Mouse (Mus musculus) megakaryocyte progenitor cell, adult 5-6 weeks (primary cell): Measurements from ENCODE around the gene 1700009N14Rik. TPM values are rescaled to one million over a fixed set of nuclear protein-coding genes. Genes with fewer than 3 reads are reported as not detected.

ENCODE experiments used
- ATAC-seq: replicated peaks from 2 replicates; pipeline ENCODE4 v1.8.0; 2016; ENCODE audit warnings: mild to moderate bottlenecking, moderate TSS enrichment, inconsistent platforms; ENCODE audit not compliant: poor library complexity
- total RNA-seq, 2 experiments: library from RNA; stranded (forward) in 1 of 2; stranded (reverse) in 1 of 2; fragments of 157-497, 149-512 nt in 1 of 2; fragments of 200-1000 nt in 1 of 2; gene quantifications; 2 replicates each; pipeline versions ENCODE4 v1.2.3 to v1.2.4; 2015 to 2017

Gene 1700009N14Rik
- not detected in 2 replicates for total RNA-seq (2015)
- total RNA-seq (2017): not detected in 2 replicates

- no peak for ATAC-seq
Observed at GRCm38 (mm10) chr4:39450069-39450468, at the start of gene 1700009N14Rik. Gene 1700009N14Rik, plus strand, starts transcription at chr4:39450295.

- no peak for ATAC-seq
Observed at GRCm38 (mm10) chr4:39437870-39438367, 12.2 kb upstream of the 1700009N14Rik start.

- ATAC-seq: no peak
Observed at GRCm38 (mm10) chr4:39474291-39474690, 24.2 kb downstream of the 1700009N14Rik start.

- ATAC-seq: no peak
Observed at GRCm38 (mm10) chr4:39486393-39486792, 36.3 kb downstream of the 1700009N14Rik start.

GRCm38 (mm10) chr4:39493596-39493995 is 43.5 kb downstream of the 1700009N14Rik start:
- ATAC-seq: peak; percentile 46; the same call in 1 of the 2 replicates

GRCm38 (mm10) chr4:39495875-39496274 is 45.8 kb downstream of the 1700009N14Rik start:
- no peak for ATAC-seq
